Mouse (Mus musculus): Measurements from ENCODE around the gene Suclg2. TPM values are rescaled to one million over a fixed set of nuclear protein-coding genes. Genes with fewer than 3 reads are reported as not detected.
"Not testable (repeated sequence)": the region's sequence is repeated elsewhere in the genome, so short reads cannot be mapped to it uniquely, and the experiment has no call there.

The Suclg2 gene
- polyA plus RNA-seq, 1 experiment from 2014 or later = 67.6 TPM

DNA sequence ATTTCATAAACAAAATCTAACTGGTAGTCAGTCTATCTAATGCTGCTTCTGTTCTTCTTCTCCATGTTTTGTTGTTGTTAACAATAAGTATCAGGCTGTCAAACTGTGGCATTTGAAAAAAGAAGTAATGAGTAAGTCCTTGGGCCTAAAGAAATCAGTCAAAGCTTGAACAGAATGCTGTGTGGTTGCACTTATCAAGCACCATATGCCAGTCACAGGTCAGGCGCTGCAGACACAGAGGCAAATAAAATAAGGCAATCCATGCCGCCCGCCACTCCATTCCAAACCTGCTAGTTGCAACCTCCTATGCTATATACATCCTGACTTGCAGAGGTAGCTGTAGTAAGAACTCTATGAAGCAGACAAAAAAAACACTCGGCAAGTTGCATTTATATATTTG, 100.2 kb downstream of the Suclg2 start:
- H3K27me3 ChIP-seq (ENCODE audit: control insufficient read depth, insufficient read depth, low read length) = no peaks in the 10 kb centered on the region
- no peaks in the 10 kb centered on the region for H3K36me3 ChIP-seq (ENCODE audit: control insufficient read depth, insufficient read depth, low read length)
- H3K9me3 ChIP-seq (ENCODE audit: control insufficient read depth, low read length) = no peaks in the 10 kb centered on the region
- H3K4me1 ChIP-seq (replicated peaks; ENCODE audit: control insufficient read depth, insufficient read depth) = no peaks in the 10 kb centered on the region
- no peak overlapping the region for H3K9ac ChIP-seq (ENCODE audit: low read length)
- H3K27ac ChIP-seq (replicated peaks) = no peak overlapping the region
- TF ChIP-seq EP300 (optimal IDR thresholded peaks at IDR 0.05) (no peak), CTCF (IDR thresholded peaks at IDR 0.05; ENCODE audit: low read depth) (no peak)
- ATAC-seq (ENCODE audit: low FRiP score, low TSS enrichment) = no peak
- no peak for DNase-seq (ENCODE audit: low spot score)
- H3K4me3 ChIP-seq (ENCODE audit: low read depth, low read length) = no peak overlapping the region
- H3K4me2 ChIP-seq (replicated peaks; ENCODE audit: low read depth) = no peak overlapping the region
- 75% methylated on average over 4 of the region's 4 CpGs for WGBS

GRCm38 (mm10) chr6:95613228-95613627, 105.4 kb downstream of the Suclg2 start:
- DNase-seq (ENCODE audit: low spot score) (no peak), ATAC-seq (ENCODE audit: low FRiP score, low TSS enrichment) (no peak)
- TF ChIP-seq CTCF (IDR thresholded peaks at IDR 0.05; ENCODE audit: low read depth) (no peak), EP300 (optimal IDR thresholded peaks at IDR 0.05) (no peak)
- Histone ChIP-seq H3K27ac (replicated peaks) (no peak overlapping the region), H3K4me3 (ENCODE audit: low read depth, low read length) (no peak overlapping the region), H3K36me3 (ENCODE audit: control insufficient read depth, insufficient read depth, low read length) (no peaks in the 10 kb centered on the region), H3K4me1 (replicated peaks; ENCODE audit: control insufficient read depth, insufficient read depth) (no peaks in the 10 kb centered on the region), H3K27me3 (ENCODE audit: control insufficient read depth, insufficient read depth, low read length) (no peaks in the 10 kb centered on the region), H3K4me2 (replicated peaks; ENCODE audit: low read depth) (no peak overlapping the region), H3K9me3 (ENCODE audit: control insufficient read depth, low read length) (no peaks in the 10 kb centered on the region), H3K9ac (ENCODE audit: low read length) (no peak overlapping the region)
- WGBS = 64% methylated on average over 3 of the region's 3 CpGs

- Histone ChIP-seq H3K9ac (ENCODE audit: low read length) (no peak overlapping the region), H3K4me2 (replicated peaks; ENCODE audit: low read depth) (no peak overlapping the region), H3K4me1 (replicated peaks; ENCODE audit: control insufficient read depth, insufficient read depth) (no peaks in the 10 kb centered on the region), H3K4me3 (ENCODE audit: low read depth, low read length) (no peak overlapping the region), H3K36me3 (ENCODE audit: control insufficient read depth, insufficient read depth, low read length) (no peaks in the 10 kb centered on the region), H3K27ac (replicated peaks) (no peak overlapping the region), H3K9me3 (ENCODE audit: control insufficient read depth, low read length) (no peaks in the 10 kb centered on the region), H3K27me3 (ENCODE audit: control insufficient read depth, insufficient read depth, low read length) (no peaks in the 10 kb centered on the region)
- ATAC-seq (ENCODE audit: low FRiP score, low TSS enrichment) (no peak), DNase-seq (ENCODE audit: low spot score) (no peak)
- WGBS = 75% methylated on average over 3 of the region's 3 CpGs
- TF ChIP-seq EP300 (optimal IDR thresholded peaks at IDR 0.05) (no peak), CTCF (IDR thresholded peaks at IDR 0.05; ENCODE audit: low read depth) (no peak)
These were observed 106.1 kb downstream of the Suclg2 start for GRCm38 (mm10) chr6:95612412-95613022.

GRCm38 (mm10) chr6:95611059-95611458, 107.5 kb downstream of the Suclg2 start:
- Histone ChIP-seq H3K9ac (ENCODE audit: low read length) (no peak overlapping the region), H3K4me3 (ENCODE audit: low read depth, low read length) (no peak overlapping the region), H3K9me3 (ENCODE audit: control insufficient read depth, low read length) (no peaks in the 10 kb centered on the region), H3K4me1 (replicated peaks; ENCODE audit: control insufficient read depth, insufficient read depth) (no peaks in the 10 kb centered on the region), H3K27ac (replicated peaks) (no peak overlapping the region), H3K36me3 (ENCODE audit: control insufficient read depth, insufficient read depth, low read length) (no peaks in the 10 kb centered on the region), H3K4me2 (replicated peaks; ENCODE audit: low read depth) (no peak overlapping the region), H3K27me3 (ENCODE audit: control insufficient read depth, insufficient read depth, low read length) (no peaks in the 10 kb centered on the region)
- DNase-seq (ENCODE audit: low spot score) (no peak), ATAC-seq (ENCODE audit: low FRiP score, low TSS enrichment) (no peak)
- 82% methylated on average over 3 of the region's 3 CpGs for WGBS
- TF ChIP-seq EP300 (optimal IDR thresholded peaks at IDR 0.05) = no peak
- no peak for TF ChIP-seq CTCF (IDR thresholded peaks at IDR 0.05; ENCODE audit: low read depth)

- ATAC-seq (ENCODE audit: low FRiP score, low TSS enrichment) (no peak), DNase-seq (ENCODE audit: low spot score) (no peak)
- Histone ChIP-seq H3K4me3 (ENCODE audit: low read depth, low read length) (no peak overlapping the region), H3K27ac (replicated peaks) (no peak overlapping the region), H3K4me1 (replicated peaks; ENCODE audit: control insufficient read depth, insufficient read depth) (no peaks in the 10 kb centered on the region), H3K4me2 (replicated peaks; ENCODE audit: low read depth) (no peak overlapping the region), H3K36me3 (ENCODE audit: control insufficient read depth, insufficient read depth, low read length) (no peaks in the 10 kb centered on the region), H3K9me3 (ENCODE audit: control insufficient read depth, low read length) (no peaks in the 10 kb centered on the region), H3K9ac (ENCODE audit: low read length) (no peak overlapping the region), H3K27me3 (ENCODE audit: control insufficient read depth, insufficient read depth, low read length) (no peaks in the 10 kb centered on the region)
- 84% methylated on average over 3 of the region's 3 CpGs for WGBS
- TF ChIP-seq EP300 (optimal IDR thresholded peaks at IDR 0.05) (no peak), CTCF (IDR thresholded peaks at IDR 0.05; ENCODE audit: low read depth) (no peak)
These were observed 110.5 kb downstream of the Suclg2 start for GRCm38 (mm10) chr6:95608123-95608522.

DNA sequence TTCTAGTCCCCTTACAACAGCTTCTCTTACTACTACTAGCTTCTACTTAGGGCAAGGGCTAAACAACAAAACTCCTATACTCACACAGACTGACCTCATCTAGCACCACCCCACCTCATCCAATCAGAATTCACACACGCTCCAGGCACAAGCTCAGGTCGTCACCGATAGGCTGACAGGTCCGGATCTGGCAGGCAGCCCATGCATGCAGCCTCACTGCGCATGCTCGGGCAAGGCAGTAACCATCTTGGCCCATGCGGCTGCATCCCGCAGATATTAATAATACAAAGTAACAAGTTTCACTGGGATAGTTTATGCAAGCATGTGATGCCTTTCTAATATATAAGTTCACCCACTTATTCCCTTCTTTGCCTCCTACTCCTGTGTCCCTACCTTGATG, 117.9 kb downstream of the Suclg2 start:
- H3K4me3 ChIP-seq (ENCODE audit: low read depth, low read length); H3K36me3 ChIP-seq (ENCODE audit: control insufficient read depth, insufficient read depth, low read length); H3K4me2 ChIP-seq (replicated peaks; ENCODE audit: low read depth); H3K9ac ChIP-seq (ENCODE audit: low read length); DNase-seq (ENCODE audit: low spot score); H3K9me3 ChIP-seq (ENCODE audit: control insufficient read depth, low read length); H3K4me1 ChIP-seq (replicated peaks; ENCODE audit: control insufficient read depth, insufficient read depth); H3K27ac ChIP-seq (replicated peaks); ATAC-seq (ENCODE audit: low FRiP score, low TSS enrichment); H3K27me3 ChIP-seq (ENCODE audit: control insufficient read depth, insufficient read depth, low read length): not testable (repeated sequence)
- 87% methylated on average over 8 of the region's 8 CpGs for WGBS
